Mouse (Mus musculus): ENCODE measurements around the gene Neurog3. TPM values are rescaled to one million over a fixed set of nuclear protein-coding genes. Genes with fewer than 3 reads are reported as not detected.

Neurog3 gene
- polyA plus RNA-seq, 1 experiment from 2014 or later = not detected

DNA sequence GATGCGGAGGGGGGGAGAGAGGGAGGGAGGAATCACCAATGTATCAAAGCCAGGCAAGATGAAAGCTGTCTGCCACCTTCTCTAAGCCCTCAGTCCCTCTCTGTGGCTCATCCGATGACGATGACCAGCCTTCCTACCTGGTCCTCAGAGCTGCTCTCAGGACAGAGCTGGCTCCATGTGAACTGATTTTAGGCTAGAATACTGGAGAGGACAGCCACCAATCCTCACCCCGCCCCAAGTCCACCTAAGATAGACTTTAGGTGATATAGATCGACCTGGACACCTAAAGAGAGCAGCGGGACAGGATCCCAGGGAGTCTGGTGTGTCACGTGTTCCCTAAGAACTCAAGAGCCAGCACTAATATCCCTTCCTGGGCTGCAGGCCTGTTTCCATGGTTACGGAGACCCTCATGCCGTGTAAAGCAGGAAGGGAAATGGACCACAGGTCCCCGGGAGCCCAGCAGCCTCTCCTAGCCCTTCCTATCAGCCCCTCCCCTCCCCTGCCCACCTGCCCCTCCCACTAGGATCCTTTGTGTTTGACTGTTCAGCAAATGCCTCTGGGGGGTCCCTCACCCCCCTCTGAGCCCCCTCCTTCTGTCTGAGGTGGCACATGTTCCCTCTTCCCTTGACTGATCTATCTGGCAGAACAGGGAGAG is 33.0 kb upstream of the Neurog3 start:
- no peak overlapping the region for H3K27ac ChIP-seq (replicated peaks; ENCODE audit: low read depth, low read length)
- no peaks in the 10 kb centered on the region for H3K36me3 ChIP-seq (ENCODE audit: control insufficient read depth, insufficient read depth, low read length)
- no peak overlapping the region for H3K4me2 ChIP-seq (ENCODE audit: low read depth, severe bottlenecking)
- 0 out of 2 replicates have a peak, but pooled peaks cover 2% of the 10 kb centered on the region for H3K27me3 ChIP-seq (ENCODE audit: control insufficient read depth, insufficient read depth, low read length)
- no peak overlapping the region for H3K9ac ChIP-seq (ENCODE audit: low read length)
- DNase-seq (ENCODE audit: low spot score) (peak; percentile 49), ATAC-seq (ENCODE audit: insufficient number of reproducible peaks, low FRiP score, low TSS enrichment, low read depth) (peak; percentile 41; the same call in 1 of the 2 replicates)
- WGBS = 55% methylated on average over 10 of the region's 10 CpGs
- no peak overlapping the region for H3K4me3 ChIP-seq (ENCODE audit: low read depth, low read length)
- no peaks in the 10 kb centered on the region for H3K9me3 ChIP-seq (ENCODE audit: control insufficient read depth, low read length)
- H3K4me1 ChIP-seq (ENCODE audit: control insufficient read depth, insufficient read depth, low read length) = peaks cover 8% of the 10 kb centered on the region; the same call in 1 of the 2 replicates

DNA sequence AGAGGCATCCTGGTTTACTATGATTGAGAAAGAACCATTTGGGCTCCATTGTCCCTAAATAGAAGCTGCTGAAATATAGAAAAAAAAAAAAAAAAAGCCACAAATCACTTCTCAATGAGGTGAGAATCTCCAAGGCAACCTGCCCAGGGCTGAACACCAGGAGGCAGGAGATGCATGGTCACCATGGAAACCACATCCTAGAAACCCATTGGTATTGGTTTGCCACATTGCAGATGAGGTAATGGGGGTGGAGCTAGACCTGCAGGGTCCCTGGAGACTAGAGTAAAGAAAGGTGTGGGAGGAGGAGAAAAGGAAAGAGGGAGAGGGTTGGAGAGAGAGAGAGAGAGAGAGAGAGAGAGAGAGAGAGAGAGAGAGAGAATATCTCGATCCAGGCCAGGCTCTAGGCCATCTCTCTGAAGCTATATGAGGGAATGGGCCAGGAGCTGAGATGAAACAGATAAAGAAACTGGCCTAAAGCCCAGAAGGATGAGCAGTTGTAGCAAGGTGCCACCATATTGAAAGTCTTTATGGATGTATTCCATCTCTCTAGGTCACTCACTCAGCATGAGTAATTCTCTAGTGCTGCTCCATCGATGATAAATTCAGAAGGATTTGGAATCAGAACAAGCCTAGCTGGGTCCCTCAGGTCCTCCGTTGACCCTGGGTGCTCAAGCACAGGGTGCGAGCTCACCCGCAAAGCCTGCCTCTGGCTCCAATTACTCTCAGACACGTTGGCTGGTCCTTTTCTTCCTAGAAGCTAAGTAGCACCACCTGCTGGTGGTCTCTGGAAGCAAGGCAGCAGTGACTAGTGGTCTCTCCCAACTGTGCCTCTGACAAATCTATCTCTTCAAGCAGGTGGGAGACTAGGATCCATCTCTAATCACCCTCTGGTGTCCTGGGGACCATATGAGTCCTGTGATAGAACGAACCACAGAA is 31.1 kb upstream of the Neurog3 start:
- Histone ChIP-seq H3K36me3 (ENCODE audit: control insufficient read depth, insufficient read depth, low read length) (no peaks in the 10 kb centered on the region), H3K4me3 (ENCODE audit: low read depth, low read length) (no peak overlapping the region), H3K4me1 (ENCODE audit: control insufficient read depth, insufficient read depth, low read length) (peaks cover 8% of the 10 kb centered on the region; the same call in 1 of the 2 replicates), H3K27me3 (ENCODE audit: control insufficient read depth, insufficient read depth, low read length) (0 out of 2 replicates have a peak, but pooled peaks cover 2% of the 10 kb centered on the region), H3K27ac (replicated peaks; ENCODE audit: low read depth, low read length) (no peak overlapping the region), H3K9ac (ENCODE audit: low read length) (no peak overlapping the region), H3K4me2 (ENCODE audit: low read depth, severe bottlenecking) (0 out of 2 replicates have a peak overlapping the region, but pooled peaks have one; percentile 10), H3K9me3 (ENCODE audit: control insufficient read depth, low read length) (no peaks in the 10 kb centered on the region)
- peak; percentile 28; the same call in 1 of the 2 replicates for ATAC-seq (ENCODE audit: insufficient number of reproducible peaks, low FRiP score, low TSS enrichment, low read depth)
- 12% methylated on average over 7 of the region's 7 CpGs for WGBS
- peak; percentile 90 for DNase-seq (ENCODE audit: low spot score)

DNA sequence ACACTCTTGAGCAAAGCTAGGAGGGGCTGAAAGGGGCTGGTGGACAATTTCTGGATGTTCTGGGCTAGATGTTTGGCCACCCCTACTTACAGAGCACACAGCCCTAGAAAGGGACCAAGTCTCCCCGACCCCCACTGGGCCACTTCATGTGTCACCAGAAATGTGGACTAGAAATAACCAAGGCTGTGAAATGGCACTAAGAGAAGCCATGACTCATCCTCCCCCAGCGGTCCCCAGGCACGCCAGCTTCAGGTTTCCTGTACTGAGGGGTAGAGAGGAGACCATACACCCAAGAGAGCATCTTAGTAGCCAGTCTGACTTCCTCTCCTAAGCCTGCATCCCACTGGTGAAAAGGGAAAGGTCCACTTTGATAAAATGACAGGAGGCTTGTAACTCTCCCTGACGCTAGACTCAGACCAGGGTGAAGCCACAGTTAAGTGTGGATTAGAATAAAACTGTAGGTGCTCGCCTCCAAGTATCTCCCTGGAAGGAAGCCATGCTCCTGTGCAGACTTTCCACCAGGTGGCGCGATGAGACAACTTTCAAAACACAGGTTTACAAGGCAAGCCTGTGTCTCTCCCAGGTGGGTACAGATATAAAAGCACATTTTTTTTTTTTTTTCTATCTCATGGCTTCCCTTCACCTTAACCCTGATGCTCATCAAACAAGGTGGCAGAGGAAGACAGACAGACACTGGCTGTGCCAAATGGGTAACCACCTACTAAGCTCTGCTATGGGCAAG is 27.9 kb upstream of the Neurog3 start:
- H3K4me3 ChIP-seq (ENCODE audit: low read depth, low read length) = no peak overlapping the region
- H3K27ac ChIP-seq (replicated peaks; ENCODE audit: low read depth, low read length) = no peak overlapping the region
- no peaks in the 10 kb centered on the region for H3K36me3 ChIP-seq (ENCODE audit: control insufficient read depth, insufficient read depth, low read length)
- ATAC-seq (ENCODE audit: insufficient number of reproducible peaks, low FRiP score, low TSS enrichment, low read depth) = no peak
- H3K9me3 ChIP-seq (ENCODE audit: control insufficient read depth, low read length) = no peaks in the 10 kb centered on the region
- 30% methylated on average over 7 of the region's 7 CpGs for WGBS
- no peak overlapping the region for H3K9ac ChIP-seq (ENCODE audit: low read length)
- no peak overlapping the region for H3K4me2 ChIP-seq (ENCODE audit: low read depth, severe bottlenecking)
- H3K27me3 ChIP-seq (ENCODE audit: control insufficient read depth, insufficient read depth, low read length) = peaks cover 8% of the 10 kb centered on the region; the same call in 1 of the 2 replicates
- DNase-seq (ENCODE audit: low spot score) = peak; percentile 83
- peaks cover 4% of the 10 kb centered on the region; the same call in 1 of the 2 replicates for H3K4me1 ChIP-seq (ENCODE audit: control insufficient read depth, insufficient read depth, low read length)

DNA sequence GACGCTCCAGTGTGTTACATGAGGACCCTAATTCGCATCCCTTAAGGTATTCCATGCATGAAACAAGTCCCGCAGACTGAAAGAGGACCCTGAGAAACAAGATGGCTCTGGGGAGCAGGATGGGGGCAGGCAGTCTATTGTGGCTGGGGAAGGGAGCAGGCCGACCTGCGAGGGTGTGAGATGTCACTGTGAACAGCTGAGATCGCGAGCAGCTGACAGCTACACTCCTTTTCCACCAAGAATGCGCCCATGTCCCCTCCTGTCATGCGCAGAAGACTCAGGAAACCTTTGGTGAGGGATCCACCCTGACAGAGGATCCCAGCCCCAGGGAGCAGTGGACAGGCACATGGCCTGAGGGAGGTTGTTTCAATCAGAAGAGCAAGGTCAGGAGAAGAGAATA is 25.8 kb upstream of the Neurog3 start:
- H3K9me3 ChIP-seq (ENCODE audit: control insufficient read depth, low read length) = no peaks in the 10 kb centered on the region
- ATAC-seq (ENCODE audit: insufficient number of reproducible peaks, low FRiP score, low TSS enrichment, low read depth) = no peak
- H3K4me2 ChIP-seq (ENCODE audit: low read depth, severe bottlenecking) = no peak overlapping the region
- 76% methylated on average over 9 of the region's 9 CpGs for WGBS
- no peaks in the 10 kb centered on the region for H3K4me1 ChIP-seq (ENCODE audit: control insufficient read depth, insufficient read depth, low read length)
- no peaks in the 10 kb centered on the region for H3K36me3 ChIP-seq (ENCODE audit: control insufficient read depth, insufficient read depth, low read length)
- H3K27me3 ChIP-seq (ENCODE audit: control insufficient read depth, insufficient read depth, low read length) = peaks cover 14% of the 10 kb centered on the region
- no peak overlapping the region for H3K27ac ChIP-seq (replicated peaks; ENCODE audit: low read depth, low read length)
- no peak for DNase-seq (ENCODE audit: low spot score)
- no peak overlapping the region for H3K9ac ChIP-seq (ENCODE audit: low read length)
- no peak overlapping the region for H3K4me3 ChIP-seq (ENCODE audit: low read depth, low read length)

DNA sequence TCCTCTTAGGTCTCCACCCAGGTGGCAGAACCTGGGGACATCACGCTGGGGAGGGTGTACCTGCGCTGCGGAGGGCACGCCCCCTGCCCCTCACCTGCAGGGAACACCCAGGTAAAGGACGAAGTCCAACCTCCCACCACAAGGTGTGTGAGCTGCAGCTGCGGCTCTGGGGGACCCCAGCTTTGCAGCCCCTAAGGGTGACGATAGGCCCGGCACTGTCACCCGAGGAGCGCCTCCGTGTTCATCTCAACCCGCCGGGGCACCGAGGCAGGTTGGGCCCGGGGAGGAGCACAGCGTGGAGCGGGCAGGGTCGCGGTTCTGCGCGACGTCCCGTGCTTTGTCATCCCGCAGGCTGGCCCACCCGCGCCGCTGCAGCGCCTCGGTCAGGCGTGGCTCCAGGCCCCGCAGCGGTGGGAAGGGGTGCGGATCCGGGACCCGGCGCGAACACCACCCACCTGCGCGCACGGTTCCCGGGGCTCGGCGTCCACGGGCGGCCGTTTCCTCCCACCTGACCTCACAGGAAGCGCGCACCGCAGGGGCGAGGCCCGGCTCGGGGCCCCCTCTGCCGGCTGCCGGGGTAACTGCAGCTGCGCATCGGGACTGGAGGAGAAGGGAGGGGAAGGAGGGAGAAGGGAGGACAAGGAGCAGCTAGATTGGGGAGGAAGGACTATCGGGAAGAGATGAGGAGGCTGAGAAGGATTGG is 22.2 kb upstream of the Neurog3 start:
- no peaks in the 10 kb centered on the region for H3K36me3 ChIP-seq (ENCODE audit: control insufficient read depth, insufficient read depth, low read length)
- H3K27ac ChIP-seq (replicated peaks; ENCODE audit: low read depth, low read length) = no peak overlapping the region
- peaks cover 14% of the 10 kb centered on the region for H3K27me3 ChIP-seq (ENCODE audit: control insufficient read depth, insufficient read depth, low read length)
- WGBS = under 1% methylated on average over 57 of the region's 57 CpGs
- ATAC-seq (ENCODE audit: insufficient number of reproducible peaks, low FRiP score, low TSS enrichment, low read depth) (peak; percentile 60; the same call in 1 of the 2 replicates), DNase-seq (ENCODE audit: low spot score) (peak; percentile 93)
- no peaks in the 10 kb centered on the region for H3K4me1 ChIP-seq (ENCODE audit: control insufficient read depth, insufficient read depth, low read length)
- H3K4me3 ChIP-seq (ENCODE audit: low read depth, low read length) = peak overlapping the region; percentile 61
- peak overlapping the region; percentile 90 for H3K4me2 ChIP-seq (ENCODE audit: low read depth, severe bottlenecking)
- peak overlapping the region; percentile 69 for H3K9ac ChIP-seq (ENCODE audit: low read length)
- H3K9me3 ChIP-seq (ENCODE audit: control insufficient read depth, low read length) = no peaks in the 10 kb centered on the region

DNA sequence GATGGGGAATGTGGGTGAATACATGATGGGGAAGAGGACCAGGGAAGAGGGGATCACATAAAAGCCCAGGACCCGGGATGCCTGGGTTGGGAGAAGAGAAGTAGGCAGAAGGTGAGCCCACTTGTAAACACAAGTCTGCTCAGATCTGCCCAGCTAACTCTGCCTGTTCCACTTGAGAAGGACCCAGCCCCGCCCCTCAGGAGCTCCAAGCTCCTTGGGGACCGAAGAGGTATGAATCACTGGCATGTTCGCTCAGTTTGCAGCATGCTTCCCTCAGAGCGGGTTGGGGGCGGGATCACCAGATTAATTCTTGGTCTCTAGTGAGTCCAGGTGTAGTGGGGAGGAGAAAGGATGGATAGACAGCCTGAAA is 21.7 kb upstream of the Neurog3 start:
- Histone ChIP-seq H3K27me3 (ENCODE audit: control insufficient read depth, insufficient read depth, low read length) (peaks cover 14% of the 10 kb centered on the region), H3K9me3 (ENCODE audit: control insufficient read depth, low read length) (no peaks in the 10 kb centered on the region), H3K4me3 (ENCODE audit: low read depth, low read length) (peak overlapping the region; percentile 61), H3K9ac (ENCODE audit: low read length) (peak overlapping the region; percentile 17; the same call in 1 of the 2 replicates), H3K27ac (replicated peaks; ENCODE audit: low read depth, low read length) (no peak overlapping the region), H3K4me2 (ENCODE audit: low read depth, severe bottlenecking) (peak overlapping the region; percentile 90; the same call in 1 of the 2 replicates), H3K36me3 (ENCODE audit: control insufficient read depth, insufficient read depth, low read length) (no peaks in the 10 kb centered on the region), H3K4me1 (ENCODE audit: control insufficient read depth, insufficient read depth, low read length) (no peaks in the 10 kb centered on the region)
- ATAC-seq (ENCODE audit: insufficient number of reproducible peaks, low FRiP score, low TSS enrichment, low read depth) (no peak), DNase-seq (ENCODE audit: low spot score) (no peak)
- 35% methylated on average over 6 of the region's 6 CpGs for WGBS

DNA sequence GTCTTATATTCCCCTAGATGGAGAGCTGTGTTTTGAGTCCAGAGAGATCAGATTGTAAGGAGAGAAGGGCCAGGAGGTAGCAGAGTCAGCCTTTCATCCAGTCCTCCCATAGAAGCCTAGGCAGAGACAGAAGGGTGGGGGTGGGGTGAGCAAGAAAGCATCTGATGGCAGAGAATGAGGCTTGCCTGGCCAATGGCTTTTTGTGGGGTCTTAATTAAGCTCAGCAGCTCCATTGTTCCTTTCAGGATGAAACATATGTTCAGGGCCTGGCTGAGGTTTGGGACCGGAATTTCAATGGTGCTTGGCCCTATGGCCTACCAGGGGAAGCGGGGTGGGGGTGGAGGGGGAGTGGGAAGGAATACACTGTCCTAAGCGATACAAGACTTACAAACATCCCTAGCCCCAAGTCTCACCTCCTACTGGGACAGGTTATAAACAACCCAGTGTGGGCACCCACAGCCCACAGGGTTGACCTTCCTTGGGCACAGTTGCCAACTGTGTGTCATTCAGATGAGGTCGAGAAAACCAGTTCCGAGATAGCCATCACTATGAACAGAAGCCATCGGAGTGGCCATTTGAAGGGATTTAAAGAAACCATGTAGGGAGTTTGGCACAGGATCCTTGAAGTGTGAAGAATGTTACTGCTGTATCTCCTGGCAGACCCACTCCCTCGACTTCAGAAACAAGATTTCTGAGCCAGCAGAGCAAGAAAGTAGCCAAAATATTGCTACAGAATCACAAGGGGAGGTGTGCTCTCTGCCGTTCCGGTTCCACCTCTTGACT is 18.8 kb upstream of the Neurog3 start:
- no peak overlapping the region for H3K4me2 ChIP-seq (ENCODE audit: low read depth, severe bottlenecking)
- no peaks in the 10 kb centered on the region for H3K9me3 ChIP-seq (ENCODE audit: control insufficient read depth, low read length)
- no peaks in the 10 kb centered on the region for H3K36me3 ChIP-seq (ENCODE audit: control insufficient read depth, insufficient read depth, low read length)
- DNase-seq (ENCODE audit: low spot score) = no peak
- WGBS = 74% methylated on average over 9 of the region's 9 CpGs
- H3K27ac ChIP-seq (replicated peaks; ENCODE audit: low read depth, low read length) = no peak overlapping the region
- no peaks in the 10 kb centered on the region for H3K4me1 ChIP-seq (ENCODE audit: control insufficient read depth, insufficient read depth, low read length)
- ATAC-seq (ENCODE audit: insufficient number of reproducible peaks, low FRiP score, low TSS enrichment, low read depth) = no peak
- no peak overlapping the region for H3K4me3 ChIP-seq (ENCODE audit: low read depth, low read length)
- H3K9ac ChIP-seq (ENCODE audit: low read length) = no peak overlapping the region
- peaks cover 12% of the 10 kb centered on the region for H3K27me3 ChIP-seq (ENCODE audit: control insufficient read depth, insufficient read depth, low read length)
